20 mouse cellular contexts compared by ENCODE assay signal in the genomic region with DNA sequence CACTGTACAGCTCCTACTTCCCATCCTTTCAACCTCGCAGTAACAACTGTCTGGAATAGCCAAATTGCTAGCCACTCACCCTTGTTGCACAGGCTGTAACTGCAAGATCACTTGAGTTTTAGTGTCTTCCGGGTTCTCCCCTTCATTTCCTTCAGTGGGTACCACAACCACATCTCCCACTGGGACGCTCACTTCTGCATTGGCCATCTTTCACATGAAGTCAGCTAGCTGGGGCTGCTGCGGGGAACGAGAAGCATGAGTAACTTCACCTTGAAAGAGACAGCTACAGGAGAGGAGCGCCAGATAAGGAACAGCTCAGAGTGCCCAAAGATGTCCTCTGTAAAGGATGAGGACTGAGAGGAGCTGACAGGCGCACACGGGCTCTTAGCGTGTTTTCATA. TPM values are rescaled to one million over a fixed set of nuclear protein-coding genes. Genes with fewer than 3 reads are reported as not detected.
"Had no signal": no experiment of that assay in that cellular context is flagged by ENCODE, and none has a peak within 500 bp of the region (broad histone marks: within the 10 kb centered on the region; RNA-seq: fewer than 3 reads in every experiment).

No protein-coding gene starts in this region.

- DNase-seq: kidney, adult 11 months; kidney, adult 9 months; kidney, postnatal 36 days; left cerebral cortex, postnatal 4 days; lung, adult 2 months; lung, postnatal 4 days; midbrain, embryonic 14.5 days; retina, postnatal 1 day; right cerebral cortex, postnatal 4 days; thymus, adult 2 months; thymus, postnatal 25 days had no signal

- H3K9me3 ChIP-seq: limb, embryonic 13.5 days; midbrain, embryonic 10.5 days; neural tube, embryonic 12.5 days; stomach, embryonic 15.5 days had no signal

- H3K4me3 ChIP-seq: limb, embryonic 13.5 days; midbrain, embryonic 10.5 days; neural tube, embryonic 12.5 days; stomach, embryonic 15.5 days had no signal

- H3K27me3 ChIP-seq: limb, embryonic 13.5 days; neural tube, embryonic 12.5 days; stomach, embryonic 15.5 days had no signal

- H3K4me2 ChIP-seq: limb, embryonic 13.5 days; neural tube, embryonic 12.5 days; stomach, embryonic 15.5 days had no signal

- ATAC-seq: lung, postnatal 0 days had no signal

- H3K27ac ChIP-seq: kidney, postnatal 0 days; limb, embryonic 13.5 days; liver, embryonic 14.5 days; midbrain, embryonic 10.5 days; neural tube, embryonic 12.5 days; stomach, embryonic 15.5 days had no signal

- H3K4me1 ChIP-seq: limb, embryonic 13.5 days; midbrain, embryonic 10.5 days; neural tube, embryonic 12.5 days; stomach, embryonic 15.5 days had no signal

- H3K9ac ChIP-seq: limb, embryonic 13.5 days; liver, embryonic 14.5 days; neural tube, embryonic 12.5 days; stomach, embryonic 15.5 days had no signal

RNA-seq across cellular contexts. Expression of gene Rab42, which starts 51.6 kb away (rescaled TPM):
- total RNA-seq: liver, adult 2 months; megakaryocyte, adult 5-6 weeks had no signal
- polyA plus RNA-seq: liver, adult 2 months had no signal
